Mouse (Mus musculus) spleen, adult 18-20 months (tissue): ENCODE data around the gene Camk2b.
"Not testable (repeated sequence)": the region's sequence is repeated elsewhere in the genome, so short reads cannot be mapped to it uniquely, and the experiment has no call there.

ENCODE experiments used
- DNase-seq, 2 experiments: peaks; one replicate each; pipeline ENCODE4 v3.0.0; 2022; ENCODE audit warnings: mixed read lengths in 2 of 2

Gene Camk2b

DNA sequence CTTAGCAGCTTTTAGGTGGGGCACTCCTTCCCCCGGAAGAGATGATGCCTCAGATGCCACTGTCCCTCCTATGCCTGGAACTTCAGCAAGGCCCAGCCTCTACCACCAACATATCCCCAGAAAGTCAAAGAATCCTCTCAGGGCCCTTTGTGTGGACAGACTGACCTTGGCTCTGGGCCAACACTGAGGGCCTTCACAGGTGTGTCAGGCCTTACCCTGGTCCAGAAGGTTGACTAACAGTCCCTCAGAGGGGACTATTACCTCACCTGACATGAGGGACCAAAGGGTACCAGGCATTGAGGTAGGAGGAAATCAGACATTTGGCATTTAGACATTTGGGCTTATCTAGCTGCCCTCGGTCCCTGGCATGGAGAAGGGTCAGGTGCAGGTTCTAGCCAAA lies 86.1 kb downstream of the Camk2b start:
- no peak for DNase-seq

DNA sequence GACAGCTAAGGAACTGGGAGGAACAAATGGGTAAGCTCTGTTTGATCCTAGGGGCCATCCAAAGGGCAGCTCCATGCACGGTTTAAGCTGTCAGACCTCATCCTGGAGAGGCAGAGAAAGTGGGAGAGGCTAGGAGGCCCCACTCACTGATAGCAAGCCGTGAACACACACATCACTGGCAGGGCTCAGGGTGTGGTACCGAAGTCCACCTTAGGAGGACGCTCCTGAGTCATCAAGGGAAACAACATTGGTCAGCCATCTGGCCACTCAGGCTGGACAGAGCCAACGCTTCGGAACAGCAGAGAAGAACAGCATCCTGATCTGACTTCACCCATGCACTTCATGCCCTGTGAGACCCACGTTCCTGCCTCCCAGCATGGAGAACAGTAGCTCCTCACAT lies 87.1 kb downstream of the Camk2b start:
- no peak for DNase-seq

DNA sequence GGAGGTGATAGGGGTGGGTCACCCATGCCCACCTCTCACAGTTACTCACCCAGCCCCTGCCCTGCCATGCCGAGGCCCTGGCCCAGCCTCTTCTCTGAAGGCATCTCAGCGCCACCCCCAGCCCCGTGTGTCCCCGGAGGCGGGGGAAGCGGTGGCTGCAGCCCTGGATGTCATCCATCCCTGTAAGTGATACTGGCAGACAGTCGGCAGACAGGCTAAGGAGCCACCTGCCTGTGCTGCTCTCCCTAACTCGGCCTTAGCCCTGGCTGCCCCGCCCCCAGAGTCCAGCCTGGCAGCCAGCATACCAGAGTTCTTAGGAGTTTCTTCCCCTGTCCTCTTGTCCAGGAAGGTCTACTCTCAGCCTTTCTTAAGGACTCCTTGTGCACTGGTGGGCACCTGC lies 90.1 kb downstream of the Camk2b start:
- no peak for DNase-seq

DNA sequence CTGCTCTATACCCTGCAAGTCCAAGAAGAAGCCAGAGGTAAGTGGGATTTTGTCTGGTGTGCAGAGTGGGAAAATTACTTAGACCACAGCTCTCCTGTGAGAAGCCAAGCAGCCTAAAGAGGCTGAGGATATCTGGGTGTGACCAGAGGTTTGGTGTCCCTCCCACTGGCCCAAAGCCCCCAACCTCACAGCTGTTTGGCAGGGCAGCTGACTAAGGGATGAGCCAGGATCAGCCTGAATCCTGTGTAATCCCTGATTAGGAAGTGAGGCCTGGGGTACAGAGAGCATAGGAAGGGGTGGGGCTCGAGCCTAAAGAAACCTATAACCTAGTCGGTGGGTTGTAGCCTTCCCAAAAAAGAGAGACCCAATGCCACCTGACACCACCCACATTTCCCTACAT lies 91.1 kb downstream of the Camk2b start:
- no peak for DNase-seq

- no peak for DNase-seq
Measured at GRCm38 (mm10) chr11:5974053-5974452, 92.1 kb downstream of the Camk2b start.

GRCm38 (mm10) chr11:5973151-5973550 lies 93.0 kb downstream of the Camk2b start:
- DNase-seq = no peak

- DNase-seq = no peak
Measured at GRCm38 (mm10) chr11:5971202-5971601, 95.0 kb downstream of the Camk2b start.

GRCm38 (mm10) chr11:5968223-5968622 lies 97.9 kb downstream of the Camk2b start:
- DNase-seq = no peak

- no peak for DNase-seq
Measured at GRCm38 (mm10) chr11:5966751-5967150, 99.4 kb downstream of the Camk2b start.

DNA sequence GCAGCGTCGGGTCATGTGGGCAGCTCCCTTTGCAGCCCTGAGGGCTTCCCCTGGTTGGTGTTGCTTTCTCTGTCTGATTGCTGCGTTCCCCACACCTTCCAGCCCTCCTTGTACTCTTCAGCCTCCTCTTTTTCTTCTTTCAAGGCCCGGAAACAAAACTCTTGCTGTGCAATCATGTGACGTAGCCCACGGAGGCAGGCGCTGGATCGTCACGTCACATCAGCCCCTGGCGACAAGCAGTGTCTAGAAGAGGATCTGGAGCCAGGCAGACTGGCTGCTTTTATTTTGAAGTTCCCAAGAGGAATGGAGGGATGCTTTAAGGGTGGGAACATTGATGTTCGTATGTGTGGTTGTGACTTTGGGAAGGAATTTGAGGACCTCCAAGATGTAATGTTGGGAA lies 100.3 kb downstream of the Camk2b start:
- DNase-seq = no peak

DNA sequence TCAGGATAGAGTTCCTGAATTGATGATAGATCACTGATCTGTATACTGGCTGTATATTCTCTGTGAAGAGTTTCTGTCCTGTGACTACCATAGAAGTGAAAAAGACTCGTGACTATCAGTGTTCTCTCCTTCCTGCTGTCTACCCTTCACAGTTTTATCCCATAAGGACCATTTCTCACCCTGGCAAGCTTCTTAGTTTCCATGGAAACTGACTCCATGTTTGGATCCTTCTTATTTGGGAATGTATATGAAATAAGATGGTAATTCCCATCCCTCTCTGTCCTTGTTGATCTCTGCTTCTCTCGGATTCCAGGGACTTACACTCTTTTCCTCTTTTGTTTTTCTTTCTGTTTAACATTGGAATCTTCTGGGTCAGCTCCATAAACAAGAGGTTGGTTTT lies 106.1 kb downstream of the Camk2b start:
- DNase-seq = no peak

DNA sequence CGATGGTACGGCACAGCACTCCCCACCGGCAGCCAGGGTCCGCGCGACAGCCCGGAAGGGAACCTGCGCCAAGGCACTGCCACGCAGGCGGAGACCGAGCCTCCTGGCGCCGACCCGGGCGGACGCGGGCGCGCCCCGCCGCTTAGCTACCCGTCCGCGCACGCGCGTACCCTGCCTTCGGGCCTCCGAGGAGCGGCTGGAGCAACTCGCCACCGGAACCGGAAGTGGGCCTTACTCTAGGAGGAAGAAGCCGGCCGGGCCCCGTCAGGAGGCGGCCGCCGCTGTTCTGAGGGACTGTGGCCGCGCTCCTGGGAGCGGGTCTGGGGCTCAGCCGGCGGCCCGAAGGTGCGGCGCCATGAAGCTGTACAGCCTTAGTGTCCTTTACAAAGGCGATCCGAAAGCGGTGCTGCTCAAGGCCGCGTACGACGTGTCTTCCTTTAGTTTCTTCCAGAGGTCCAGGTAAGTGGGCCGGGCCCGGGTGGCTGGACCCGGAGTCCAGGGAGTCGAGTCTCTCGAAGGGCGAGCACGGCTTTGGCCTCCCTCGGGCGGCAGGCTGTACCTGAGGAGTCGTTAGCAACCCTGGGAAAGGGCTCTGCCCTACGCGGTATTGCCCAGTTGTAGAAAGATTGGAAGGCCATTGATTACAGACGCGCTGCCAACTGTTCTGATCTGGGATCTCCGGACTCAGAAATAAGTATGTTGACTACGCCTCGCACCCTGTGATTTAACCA lies 110.5 kb downstream of the Camk2b start, which contains the start of gene Ykt6:
Gene Ykt6, plus strand, starts transcription at position 148 of the 731 bp plus-strand sequence.
- peak; percentile 93 for DNase-seq

DNA sequence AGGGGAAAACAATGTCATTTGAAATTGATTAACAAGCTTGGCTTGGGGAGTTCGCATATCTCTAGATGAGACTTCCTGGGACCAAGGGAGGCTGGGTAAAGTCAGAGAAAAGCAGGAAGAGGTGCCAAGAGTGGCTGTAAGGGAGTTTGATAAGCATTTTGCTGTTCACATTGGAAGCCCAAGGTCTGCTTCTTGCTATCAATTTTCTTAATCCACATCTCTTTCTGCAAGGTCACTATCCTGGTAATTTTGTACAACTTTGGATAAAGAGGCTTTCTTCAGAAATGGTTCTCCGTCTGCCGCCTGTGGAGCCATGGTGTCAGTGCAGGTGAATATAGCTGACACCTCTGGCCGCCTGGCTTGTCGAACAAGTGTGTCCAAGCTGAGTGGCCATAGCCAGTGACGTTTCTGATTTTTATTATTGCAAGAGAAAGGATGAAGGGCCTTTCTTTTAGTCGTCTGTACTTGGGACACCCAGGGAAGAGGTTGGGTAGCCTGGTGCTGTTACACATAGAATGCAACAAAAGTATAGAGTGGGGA lies 111.1 kb downstream of the Camk2b start:
- DNase-seq = peak in 1 of 2 experiments; percentile 11

DNA sequence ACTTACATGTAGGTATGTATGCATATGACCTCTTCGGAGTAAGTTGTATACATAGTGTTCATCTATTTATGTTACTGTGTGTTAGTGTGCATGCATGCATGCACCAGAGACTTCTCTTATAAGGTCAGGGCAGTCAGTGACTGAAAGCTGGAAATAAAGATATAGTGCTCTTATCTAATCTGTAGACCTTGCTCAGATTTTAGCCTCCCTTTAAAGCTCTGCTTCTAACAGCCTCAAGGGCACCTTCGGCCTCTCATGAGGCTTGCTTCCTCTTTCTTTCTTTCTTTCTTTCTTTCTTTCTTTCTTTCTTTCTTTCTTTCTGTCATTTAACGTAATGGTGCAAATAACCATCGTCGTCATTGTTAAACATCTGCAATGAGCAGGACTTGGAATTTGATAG lies 111.7 kb downstream of the Camk2b start:
- DNase-seq = no peak

- DNase-seq = peak in 1 of 2 experiments; percentile 29
Measured at GRCm38 (mm10) chr11:5953130-5953765, 112.9 kb downstream of the Camk2b start.

- peak in 1 of 2 experiments; percentile 16 for DNase-seq
Measured at GRCm38 (mm10) chr11:5952501-5952900, 113.7 kb downstream of the Camk2b start.

DNA sequence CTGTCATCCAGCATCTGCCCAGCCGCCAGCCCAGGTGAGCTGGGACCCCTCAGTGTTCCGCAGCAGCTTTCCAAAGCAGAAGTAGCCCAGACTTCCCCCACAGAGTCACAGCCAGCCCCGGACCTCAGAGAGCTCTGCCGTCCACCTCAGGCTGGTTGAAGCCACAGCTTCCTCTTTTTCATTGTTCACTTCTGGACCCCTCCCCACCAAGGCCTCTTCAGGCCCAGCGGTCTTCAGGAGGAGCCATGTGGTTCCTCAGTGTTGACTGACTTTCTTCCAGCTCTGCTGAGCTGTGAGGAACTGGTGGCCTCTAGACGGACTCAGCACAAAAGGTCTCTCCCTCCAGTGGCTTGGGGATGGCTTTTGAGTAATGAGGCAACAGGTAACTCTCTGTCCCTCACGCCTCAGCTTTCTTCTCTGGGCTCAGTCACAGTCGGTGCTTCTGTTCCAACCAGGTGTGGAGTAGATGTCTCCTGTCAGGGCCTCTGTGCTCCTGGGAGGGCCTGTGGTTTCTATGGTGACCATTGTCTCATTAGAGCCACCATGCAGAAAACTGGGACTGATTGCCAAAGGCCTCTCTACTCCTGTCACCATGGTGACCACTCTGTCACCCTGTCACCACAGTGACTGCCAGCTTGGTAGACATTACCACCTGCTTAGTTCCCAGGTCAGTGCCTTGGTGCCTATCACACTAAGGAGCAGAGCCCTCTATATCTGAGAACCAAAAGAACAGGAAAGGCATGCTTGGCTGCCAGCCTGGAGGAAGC lies 116.4 kb downstream of the Camk2b start, which contains the start of gene Gck:
Gene Gck, minus strand, starts transcription at position 496 of the 767 bp plus-strand sequence.
- DNase-seq = no peak

DNA sequence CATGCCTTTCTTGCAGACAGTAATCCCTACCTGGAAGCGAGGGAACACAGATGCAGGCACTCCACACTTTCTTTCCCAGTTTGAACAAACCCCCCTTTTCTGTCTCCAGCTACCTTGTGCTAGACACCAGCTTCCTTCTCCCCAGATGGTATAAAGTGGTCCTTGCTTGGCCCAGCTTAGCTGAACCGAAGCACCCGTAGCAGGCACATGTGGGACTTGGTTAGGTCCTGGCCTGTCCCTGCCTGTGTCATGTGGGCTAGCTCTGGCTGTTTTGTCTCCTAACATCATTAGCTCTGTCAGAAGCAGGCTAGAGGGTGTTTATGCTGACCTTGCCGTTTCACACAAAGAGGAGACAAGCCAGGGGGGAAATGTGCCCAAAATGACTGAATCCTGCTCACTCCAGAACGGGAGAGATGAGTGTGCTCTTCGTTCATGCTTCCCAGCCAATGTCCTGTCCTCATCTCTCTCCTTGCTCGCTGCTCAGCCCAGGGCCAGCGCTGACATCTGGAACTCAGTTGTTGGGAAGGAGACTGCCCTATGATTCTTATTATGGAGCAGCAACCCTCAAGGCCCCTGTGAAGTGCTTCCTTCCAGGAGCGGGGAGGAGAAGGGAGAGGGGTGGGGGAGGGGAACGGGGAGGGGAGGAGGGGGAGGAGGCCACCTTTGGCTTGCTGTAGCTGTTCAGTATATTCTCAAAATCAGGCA lies 117.5 kb downstream of the Camk2b start:
- DNase-seq = no peak

DNA sequence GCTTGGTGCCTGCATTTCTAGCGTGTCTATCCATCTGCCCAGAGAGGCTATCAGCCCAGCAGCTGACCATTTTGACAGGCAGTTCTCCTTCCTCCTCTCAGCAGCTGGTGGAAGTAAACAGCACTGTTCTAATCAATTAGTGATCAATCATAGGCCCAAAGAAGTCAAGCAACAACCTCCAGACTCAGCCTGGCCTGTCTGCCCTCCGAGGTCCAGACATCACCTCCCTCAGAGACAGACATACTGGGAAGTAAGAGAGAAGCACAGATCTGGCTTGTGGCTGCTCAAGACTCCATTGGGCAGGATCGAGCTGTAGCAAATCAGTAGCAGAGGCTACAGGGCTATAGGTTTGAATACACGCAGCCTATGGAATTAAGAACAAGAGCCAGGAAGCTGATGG lies 118.4 kb downstream of the Camk2b start:
- no peak for DNase-seq

- DNase-seq = no peak
Measured at GRCm38 (mm10) chr11:5945096-5945495, 121.1 kb downstream of the Camk2b start.

DNA sequence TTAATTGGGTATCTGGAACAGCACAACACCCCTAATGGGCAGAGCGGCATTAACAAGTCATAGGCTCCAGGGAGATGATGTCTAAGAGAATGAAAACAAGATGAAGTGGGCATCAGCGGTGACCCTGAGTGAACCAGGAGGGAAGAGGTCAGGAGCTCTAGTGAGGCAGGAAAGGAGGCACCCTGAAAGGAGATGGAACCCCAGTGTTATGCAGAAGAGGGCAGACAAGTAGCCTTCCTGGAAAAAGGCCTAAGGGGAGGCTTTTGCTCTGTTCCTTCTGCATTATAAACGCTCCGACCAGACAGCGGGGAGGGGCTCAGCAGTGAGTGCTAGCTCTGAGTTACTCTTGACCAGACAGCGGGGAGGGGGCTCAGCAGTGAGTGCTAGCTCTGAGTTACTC lies 123.2 kb downstream of the Camk2b start:
- no peak for DNase-seq

DNA sequence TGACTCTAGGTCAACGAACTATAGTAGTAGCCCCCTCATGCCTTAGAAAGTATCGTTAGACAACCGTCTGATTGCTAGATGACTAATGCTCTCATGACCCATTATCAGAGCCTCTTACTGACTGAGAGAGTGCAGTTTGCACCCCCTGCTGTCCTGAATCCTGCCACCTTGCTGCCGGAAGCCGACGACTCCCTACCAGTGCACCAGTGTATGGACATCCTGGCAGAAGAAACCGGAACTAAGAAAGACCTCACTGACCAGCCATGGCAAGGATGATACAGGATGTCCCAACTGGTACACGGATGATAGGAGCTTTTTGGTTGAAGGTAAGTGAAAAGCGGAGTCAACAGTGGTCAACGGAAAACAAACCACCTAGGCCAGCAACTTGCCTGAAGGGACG lies 131.6 kb downstream of the Camk2b start:
- not testable (repeated sequence) for DNase-seq

GRCm38 (mm10) chr11:5931947-5932346 lies 134.2 kb downstream of the Camk2b start:
- peak in 1 of 2 experiments; percentile 29 for DNase-seq
